Comparison of ENCODE assay signal across 8 mouse cellular contexts in genomic region chr6:51467649-51468048, GRCm38 (mm10). TPM values are rescaled to one million over a fixed set of nuclear protein-coding genes. Genes with fewer than 3 reads are reported as not detected.
DNase-seq lines count a peak whose midpoint lies in the region; ATAC-seq and TF ChIP-seq lines count a peak whose summit lies in the region.

No protein-coding gene starts in this region.

- no peak for ATAC-seq in heart, postnatal 0 days (ENCODE audit: insufficient read depth, low read depth)

- H3K27ac ChIP-seq in gastrocnemius, adult 2 months: peak overlapping the region; percentile 99
- no peak overlapping the region for H3K27ac ChIP-seq in heart, postnatal 0 days (ENCODE audit: low read depth)
- H3K27ac ChIP-seq in macrophage: peak overlapping the region; percentile 96

- TF ChIP-seq CTCF in gastrocnemius, adult 2 months (IDR thresholded peaks at IDR 0.05): peak; percentile 53
- 0 out of 2 replicates have a peak, but pooled peaks have one; percentile 13 for TF ChIP-seq CTCF in E14TG2a.4 (conservative IDR thresholded peaks at IDR 0.05; ENCODE audit: low read length)
- peak; percentile 32; the same call in 1 of the 2 replicates for TF ChIP-seq CTCF in heart, postnatal 0 days (IDR thresholded peaks at IDR 0.05; ENCODE audit: low read depth)

- H3K79me2 ChIP-seq in macrophage (ENCODE audit: inconsistent target): peaks cover 87% of the 10 kb centered on the region

- peak overlapping the region; percentile 75 for H3K4me2 ChIP-seq in heart, postnatal 0 days (ENCODE audit: low read depth, low read length)

- peaks cover 47% of the 10 kb centered on the region for H3K4me1 ChIP-seq in E14TG2a.4 (replicated peaks; ENCODE audit: low read depth, low read length)
- H3K4me1 ChIP-seq in heart, postnatal 0 days (ENCODE audit: control insufficient read depth, insufficient read depth): peaks cover 22% of the 10 kb centered on the region; the same call in 1 of the 2 replicates

- intact Hi-C loops in gastrocnemius, adult 2 months (cut with DNase I): no loop called here

- no peaks in the 10 kb centered on the region for H3K9me3 ChIP-seq in E14TG2a.4 (ENCODE audit: low read length)
- no peaks in the 10 kb centered on the region for H3K9me3 ChIP-seq in heart, postnatal 0 days (replicated peaks; ENCODE audit: control insufficient read depth, low read length)

- H3K36me3 ChIP-seq in E14TG2a.4 (ENCODE audit: insufficient read depth, low read length): peaks cover 70% of the 10 kb centered on the region
- peaks cover 38% of the 10 kb centered on the region for H3K36me3 ChIP-seq in heart, postnatal 0 days (replicated peaks; ENCODE audit: control insufficient read depth, insufficient read depth, low read length)
- H3K36me3 ChIP-seq in macrophage (ENCODE audit: inconsistent target): peaks cover 34% of the 10 kb centered on the region

- peak overlapping the region; percentile 8; the same call in 1 of the 2 replicates for H3K9ac ChIP-seq in heart, postnatal 0 days (replicated peaks; ENCODE audit: low read depth, low read length)

- DNase-seq in gastrocnemius, adult 2 months: no peak
- DNase-seq in gastrocnemius, adult 18-20 months (ENCODE audit: low spot score): no peak
- peak; percentile 54 for DNase-seq in heart, postnatal 0 days (ENCODE audit: low spot score)
- DNase-seq in adrenal gland, postnatal 4 days (ENCODE audit: low spot score in 2 of 2): no peak
- DNase-seq in cerebellum, adult 11-12 months: no peak
- DNase-seq in frontal cortex, postnatal 10 days (ENCODE audit: low spot score in 2 of 2): no peak

- no peak for TF ChIP-seq EP300 in heart, postnatal 0 days (IDR thresholded peaks at IDR 0.05; ENCODE audit: low read depth)

- no peaks in the 10 kb centered on the region for H3K27me3 ChIP-seq in E14TG2a.4 (ENCODE audit: insufficient read depth, low read length)
- H3K27me3 ChIP-seq in heart, postnatal 0 days (ENCODE audit: control insufficient read depth, insufficient read depth, low read length): no peaks in the 10 kb centered on the region

- H3K4me3 ChIP-seq in gastrocnemius, adult 2 months: peak overlapping the region; percentile 81
- peak overlapping the region; percentile 96 for H3K4me3 ChIP-seq in E14TG2a.4 (replicated peaks; ENCODE audit: low read length)
- peak overlapping the region; percentile 99 for H3K4me3 ChIP-seq in heart, postnatal 0 days (ENCODE audit: low read depth, low read length)
- peak overlapping the region; percentile 72 for H3K4me3 ChIP-seq in macrophage (ENCODE audit: inconsistent target)

- whole genome bisulfite sequencing in heart, postnatal 0 days: 0% methylated on average over 2 of the region's 2 CpGs
- WGBS in macrophage (ENCODE audit: missing documents): 6% methylated on average over 2 of the region's 2 CpGs

RNA-seq across cellular contexts. Expression of gene Hnrnpa2b1, which starts 2.0 kb away (rescaled TPM):
- 100 to 1,000 TPM; 290 to 399 TPM for total RNA-seq in gastrocnemius, adult 2 months (2021)
- 100 to 1,000 TPM; 309 to 353 TPM for total RNA-seq in gastrocnemius, adult 18-20 months (2021)
- total RNA-seq in heart, postnatal 0 days (2014; rRNA removed; ENCODE audit: low replicate concordance): 145 and 171 TPM in 2 replicates
- 718 and 775 TPM in 2 replicates for polyA plus RNA-seq in heart, postnatal 0 days (2015; fragmentation: Nextera tagmentation; extraction: Ambion mirVana)
- total RNA-seq in macrophage (2018; cell fraction: chromatin; rRNA removed): 1,000 to 10,000 TPM; 1,380 to 4,281 (median 3,337) TPM
- 100 to 1,000 TPM; 298 to 571 (median 443) TPM for total RNA-seq in macrophage (2018; cell fraction: cytosol; rRNA removed)
- total RNA-seq in macrophage (2018; cell fraction: nucleus; rRNA removed): 1,000 to 10,000 TPM in 24 of 26 experiments, 100 to 1,000 TPM in 2; 875 to 2,658 (median 1,540) TPM
- 677 to 1,116 TPM (median 885 TPM) in 3 replicates for polyA plus RNA-seq in macrophage (2018)
- 100 to 1,000 TPM; 776 to 871 TPM for total RNA-seq in adrenal gland, postnatal 4 days (2021)

RNA-seq across cellular contexts. Expression of gene Cbx3, which starts 2.5 kb away (rescaled TPM):
- total RNA-seq in gastrocnemius, adult 2 months (2021): 10 to 100 TPM; 38.6 to 51.1 TPM
- 10 to 100 TPM; 37.8 to 43.8 TPM for total RNA-seq in gastrocnemius, adult 18-20 months (2021)
- 66.0 and 94.1 TPM in 2 replicates for total RNA-seq in heart, postnatal 0 days (2014; rRNA removed; ENCODE audit: low replicate concordance)
- polyA plus RNA-seq in heart, postnatal 0 days (2015; fragmentation: Nextera tagmentation; extraction: Ambion mirVana): 270 and 295 TPM in 2 replicates
- total RNA-seq in macrophage (2018; cell fraction: chromatin; rRNA removed): 10 to 100 TPM in 17 of 26 experiments, 1 to 10 TPM in 9; 4.1 to 62.6 (median 17.1) TPM
- total RNA-seq in macrophage (2018; cell fraction: cytosol; rRNA removed): 10 to 100 TPM; 36.3 to 83.1 (median 64.2) TPM
- 10 to 100 TPM; 11.0 to 72.3 (median 22.9) TPM for total RNA-seq in macrophage (2018; cell fraction: nucleus; rRNA removed)
- 53.6 to 103 TPM (median 58.2 TPM) in 3 replicates for polyA plus RNA-seq in macrophage (2018)
- 100 to 1,000 TPM; 172 to 178 TPM for total RNA-seq in adrenal gland, postnatal 4 days (2021)

RNA-seq across cellular contexts. Expression of gene Nfe2l3, which starts 35.2 kb away (rescaled TPM):
- not detected for total RNA-seq in gastrocnemius, adult 2 months (2021)
- total RNA-seq in gastrocnemius, adult 18-20 months (2021): not detected
- 2.7 and 5.0 TPM in 2 replicates for total RNA-seq in heart, postnatal 0 days (2014; rRNA removed; ENCODE audit: low replicate concordance)
- polyA plus RNA-seq in heart, postnatal 0 days (2015; fragmentation: Nextera tagmentation; extraction: Ambion mirVana): 1.2 and 1.3 TPM in 2 replicates
- not detected for total RNA-seq in macrophage (2018; cell fraction: chromatin; rRNA removed)
- total RNA-seq in macrophage (2018; cell fraction: cytosol; rRNA removed): not detected
- not detected for total RNA-seq in macrophage (2018; cell fraction: nucleus; rRNA removed)
- polyA plus RNA-seq in macrophage (2018): not detected in 3 replicates
- total RNA-seq in adrenal gland, postnatal 4 days (2021): 1 to 10 TPM in 1 of 2 experiments, under 1 TPM in 1; 0.96 to 2.1 TPM

RNA-seq across cellular contexts. Expression of gene Snx10, which starts 56.1 kb away (rescaled TPM):
- total RNA-seq in gastrocnemius, adult 2 months (2021): 1 to 10 TPM; 4.4 to 6.1 TPM
- total RNA-seq in gastrocnemius, adult 18-20 months (2021): 1 to 10 TPM; 6.5 to 8.2 TPM
- total RNA-seq in heart, postnatal 0 days (2014; rRNA removed; ENCODE audit: low replicate concordance): 4.9 and 13.5 TPM in 2 replicates
- polyA plus RNA-seq in heart, postnatal 0 days (2015; fragmentation: Nextera tagmentation; extraction: Ambion mirVana): 10.9 and 12.4 TPM in 2 replicates
- 100 to 1,000 TPM in 23 of 26 experiments, 10 to 100 TPM in 3; 73.8 to 511 (median 250) TPM for total RNA-seq in macrophage (2018; cell fraction: chromatin; rRNA removed)
- 100 to 1,000 TPM in 17 of 26 experiments, 10 to 100 TPM in 9; 73.4 to 231 (median 154) TPM for total RNA-seq in macrophage (2018; cell fraction: cytosol; rRNA removed)
- 100 to 1,000 TPM in 25 of 26 experiments, 10 to 100 TPM in 1; 84.6 to 517 (median 229) TPM for total RNA-seq in macrophage (2018; cell fraction: nucleus; rRNA removed)
- polyA plus RNA-seq in macrophage (2018): 66.2 to 91.7 TPM (median 66.3 TPM) in 3 replicates
- 10 to 100 TPM; 14.5 TPM for total RNA-seq in adrenal gland, postnatal 4 days (2021)
